Mouse (Mus musculus) C2C12 (cell line): ENCODE data around the gene Thbs3. TPM values are rescaled to one million over a fixed set of nuclear protein-coding genes. Genes with fewer than 3 reads are reported as not detected.

Experiments used
- H3K27me3 ChIP-seq: one replicate; pipeline ENCODE4 v1.6.1; 2011; ENCODE audit not compliant: control insufficient read depth, insufficient read depth, insufficient read length
- H3K36me3 ChIP-seq: one replicate; pipeline ENCODE4 v1.6.1; 2011; ENCODE audit not compliant: control insufficient read depth, insufficient read depth
- H3K4me3 ChIP-seq: one replicate; pipeline ENCODE4 v1.5.1; 2011; ENCODE audit warnings: mild to moderate bottlenecking, control low read depth; ENCODE audit not compliant: poor library complexity, insufficient read depth, severe bottlenecking
- H3K79me2 ChIP-seq: one replicate; pipeline ENCODE4 v1.6.1; 2011; ENCODE audit not compliant: control insufficient read depth, insufficient read depth
- H3K79me3 ChIP-seq: one replicate; pipeline ENCODE4 v1.6.1; 2011; ENCODE audit warnings: low read depth, control low read depth
- H3ac ChIP-seq: one replicate; pipeline ENCODE3; 2011; ENCODE audit warnings: low read depth; ENCODE audit not compliant: control insufficient read depth, insufficient read length
- CEBPB ChIP-seq: IDR thresholded peaks from one replicate; pipeline ENCODE4 v1.6.1; 2011; ENCODE audit warnings: low read depth, mild to moderate bottlenecking, control low read depth, moderate library complexity
- CTCF ChIP-seq: IDR thresholded peaks from one replicate; pipeline ENCODE4 v1.5.1; 2011; ENCODE audit not compliant: control insufficient read depth, insufficient read depth, insufficient read length
- FOSL1 ChIP-seq: IDR thresholded peaks from one replicate; pipeline ENCODE4 v1.8.0; 2011; ENCODE audit warnings: mild to moderate bottlenecking, low read length; ENCODE audit not compliant: poor library complexity, insufficient read depth, severe bottlenecking
- MAX ChIP-seq: IDR thresholded peaks from one replicate; pipeline ENCODE4 v1.6.1; 2011; ENCODE audit warnings: mild to moderate bottlenecking, control low read depth
- MYOD1 ChIP-seq: IDR thresholded peaks from one replicate; pipeline ENCODE4 v1.6.1; 2011; ENCODE audit warnings: low read depth; ENCODE audit not compliant: control insufficient read depth, insufficient read length
- MYOG ChIP-seq: IDR thresholded peaks from one replicate; pipeline ENCODE4 v1.6.1; 2011; ENCODE audit not compliant: control insufficient read depth, insufficient read length; ENCODE audit errors: extremely low read depth
- USF1 ChIP-seq: IDR thresholded peaks from one replicate; pipeline ENCODE4 v1.6.1; 2011; ENCODE audit warnings: low read depth, mild to moderate bottlenecking, control low read depth, moderate library complexity
- long read RNA-seq, 2 experiments: library from polyadenylated mRNA; unstranded; transcript quantifications; one replicate each; pipeline ENCODE4 v2.0.0; 2019 to 2020
- polyA plus RNA-seq: library from polyadenylated mRNA; unstranded; fragments of >200 nt; fragmentation: generic; extraction: Trizol; gene quantifications from one replicate; pipeline ENCODE4 v1.2.1, GENCODE M21; 2012; ENCODE audit warnings: missing spikeins

Gene Thbs3
- polyA plus RNA-seq: 9.1 TPM
- long read RNA-seq, experiment 1, transcript Thbs3-201 (23 exons, 3,190 nt): major isoform, 5 of 7 reads
- long read RNA-seq, experiment 1, partial matches to known transcripts: 2 of 7 reads
- long read RNA-seq, experiment 1, other reads (novel, unspliced or antisense): 0 of 7 reads
- long read RNA-seq, experiment 2, transcript Thbs3-201 (23 exons, 3,190 nt): major isoform, 80 of 97 reads
- long read RNA-seq, experiment 2, partial matches to known transcripts: 1 of 97 reads
- long read RNA-seq, experiment 2, other reads (novel, unspliced or antisense): 16 of 97 reads

GRCm38 (mm10) chr3:89214681-89215411, at the start of gene Thbs3:
Thbs3 (plus strand) TSS chr3:89215180.
- Histone ChIP-seq H3K4me3 (peak within 1 kb of the TSS; percentile 91), H3K36me3 (peaks cover 13% of the 10 kb centered on the region)
- TF ChIP-seq FOSL1: no peak
- no peak for TF ChIP-seq CTCF
- TF ChIP-seq MAX: no peak
- no peak for TF ChIP-seq CEBPB
- no peak for TF ChIP-seq MYOD1
- TF ChIP-seq MYOG: no peak
- no peak for TF ChIP-seq USF1

DNA sequence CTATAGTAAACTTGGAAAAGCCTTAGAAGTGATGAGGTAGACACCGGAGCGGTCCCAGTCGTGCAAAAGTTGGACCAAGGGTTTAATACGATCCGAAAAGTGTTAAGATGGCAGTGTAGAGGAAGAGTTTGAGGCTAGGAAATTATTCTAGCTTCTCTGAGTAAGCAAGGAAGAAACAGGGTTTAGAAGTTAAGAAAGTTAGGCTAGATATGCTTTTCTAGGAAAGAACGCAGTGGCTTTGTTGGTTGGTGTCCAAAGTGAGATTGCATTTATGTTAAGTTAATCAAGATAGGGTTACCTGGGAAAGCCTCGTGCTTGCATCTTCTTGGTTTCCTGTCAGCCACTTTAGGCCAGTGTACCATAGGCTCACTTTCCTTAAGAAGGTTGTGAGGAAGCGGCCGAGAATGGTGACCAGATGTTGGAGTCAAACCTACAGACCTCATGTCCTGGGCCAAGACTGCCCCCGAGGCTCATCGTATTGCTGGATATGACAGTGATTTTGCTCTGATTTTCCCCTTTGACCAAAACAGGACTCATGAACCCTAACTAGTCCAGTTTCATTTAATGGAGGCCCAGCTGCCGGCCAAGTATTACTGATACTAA, 49.6 kb upstream of the Thbs3 start:
- Histone ChIP-seq H3K4me3 (peak overlapping the region; percentile 60), H3K27me3 (no peaks in the 10 kb centered on the region), H3K79me2 (peaks cover 37% of the 10 kb centered on the region), H3K79me3 (peaks cover 20% of the 10 kb centered on the region), H3K36me3 (peaks cover 40% of the 10 kb centered on the region), H3ac (peak overlapping the region; percentile 89)
- TF ChIP-seq MAX (no peak), CTCF (no peak), USF1 (no peak), MYOD1 (no peak), MYOG (no peak), FOSL1 (no peak), CEBPB (no peak)

More at GRCm38 (mm10) chr3:89214681-89215411, at the start of gene Thbs3:
- H3K79me2 ChIP-seq: peaks cover 31% of the 10 kb centered on the region
- peaks cover 11% of the 10 kb centered on the region for H3K79me3 ChIP-seq
- no peaks in the 10 kb centered on the region for H3K27me3 ChIP-seq
- H3ac ChIP-seq: peak within 1 kb of the TSS; percentile 86

GRCm38 (mm10) chr3:89166945-89167344, 48.0 kb upstream of the Thbs3 start:
- H3K27me3 ChIP-seq: no peaks in the 10 kb centered on the region
- H3K79me2 ChIP-seq: peaks cover 37% of the 10 kb centered on the region
- H3ac ChIP-seq: no peak overlapping the region
- TF ChIP-seq MAX (no peak), USF1 (no peak)
- H3K4me3 ChIP-seq: no peak overlapping the region
- H3K36me3 ChIP-seq: peaks cover 55% of the 10 kb centered on the region
- peaks cover 20% of the 10 kb centered on the region for H3K79me3 ChIP-seq

GRCm38 (mm10) chr3:89174844-89175243, 40.1 kb upstream of the Thbs3 start:
- Histone ChIP-seq H3K79me3 (peaks cover 13% of the 10 kb centered on the region), H3ac (no peak overlapping the region), H3K27me3 (no peaks in the 10 kb centered on the region), H3K79me2 (peaks cover 22% of the 10 kb centered on the region), H3K4me3 (no peak overlapping the region), H3K36me3 (peaks cover 79% of the 10 kb centered on the region)
- TF ChIP-seq USF1 (no peak), FOSL1 (no peak), CTCF (no peak), MYOG (no peak), MYOD1 (no peak), CEBPB (no peak), MAX (no peak)

- peaks cover 13% of the 10 kb centered on the region for H3K79me3 ChIP-seq
- peaks cover 22% of the 10 kb centered on the region for H3K79me2 ChIP-seq
- no peak for TF ChIP-seq MYOG
- peaks cover 79% of the 10 kb centered on the region for H3K36me3 ChIP-seq
- no peaks in the 10 kb centered on the region for H3K27me3 ChIP-seq
- H3ac ChIP-seq: no peak overlapping the region
- H3K4me3 ChIP-seq: no peak overlapping the region
Measured at GRCm38 (mm10) chr3:89175544-89175943, 39.4 kb upstream of the Thbs3 start.

DNA sequence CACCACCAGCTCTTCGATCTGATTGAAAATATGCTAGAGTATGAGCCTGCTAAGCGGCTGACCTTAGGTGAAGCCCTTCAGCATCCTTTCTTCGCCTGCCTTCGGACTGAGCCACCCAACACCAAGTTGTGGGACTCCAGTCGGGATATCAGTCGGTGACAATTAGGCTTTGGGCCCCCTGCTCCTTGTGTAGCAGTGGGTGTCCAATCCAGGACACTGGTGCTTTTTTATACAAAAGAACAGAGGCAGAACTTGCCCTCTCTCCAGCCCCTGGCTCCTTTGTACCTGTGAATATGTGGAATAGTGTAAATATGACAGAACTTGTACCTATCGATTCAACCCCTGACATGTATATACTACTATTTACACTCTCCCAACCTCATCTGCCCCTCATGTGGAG, 38.6 kb upstream of the Thbs3 start:
- H3K27me3 ChIP-seq: no peaks in the 10 kb centered on the region
- peaks cover 22% of the 10 kb centered on the region for H3K79me2 ChIP-seq
- no peak overlapping the region for H3K4me3 ChIP-seq
- H3K36me3 ChIP-seq: peaks cover 79% of the 10 kb centered on the region
- TF ChIP-seq MYOG (no peak), USF1 (no peak), MYOD1 (no peak), CEBPB (no peak), FOSL1 (no peak), CTCF (no peak)
- no peak overlapping the region for H3ac ChIP-seq
- H3K79me3 ChIP-seq: peaks cover 13% of the 10 kb centered on the region
